Mouse (Mus musculus): ENCODE data around the gene Adamtsl2.

GRCm38 (mm10) chr2:27079152-27079584 lies at the start of gene Adamtsl2:
- TF ChIP-seq HCFC1 (IDR thresholded peaks at IDR 0.05; ENCODE audit: low read depth, low read length) (no peak), MAX (IDR thresholded peaks at IDR 0.05; ENCODE audit: low read length) (no peak), CTCF (conservative IDR thresholded peaks at IDR 0.05 in 1 of 2, IDR thresholded peaks at IDR 0.05 in 1 of 2; ENCODE audit: low read depth in 2 of 2, low read length in 2 of 2) (no peak), SMC3 (IDR thresholded peaks at IDR 0.05; ENCODE audit: low read depth, low read length) (no peak)

Measured in CH12.LX (cell line).